Mouse (Mus musculus) intestine, postnatal 0 days (tissue): ENCODE measurements around the gene Acsl1. TPM values are rescaled to one million over a fixed set of nuclear protein-coding genes. Genes with fewer than 3 reads are reported as not detected.

ENCODE experiments used
- ATAC-seq: fragments of 200-750 bp; cut with Nextera tagmentation; 2 replicates; pipeline ENCODE4 v1.8.0; 2017; ENCODE audit warnings: mild to moderate bottlenecking, moderate TSS enrichment, moderate library complexity
- H3K27ac ChIP-seq: fragments of 300-500 bp; sonication (generic); 2 replicates; pipeline ENCODE4 v1.5.1; 2014; ENCODE audit warnings: mild to moderate bottlenecking, low read depth, low read length, moderate library complexity
- H3K27me3 ChIP-seq: fragments of 300-500 bp; sonication (generic); replicated peaks from 2 replicates; pipeline ENCODE4 v1.6.1; 2014; ENCODE audit warnings: low read length, mixed read lengths; ENCODE audit not compliant: control insufficient read depth, insufficient read depth
- H3K36me3 ChIP-seq: fragments of 300-500 bp; sonication (generic); 2 replicates; pipeline ENCODE4 v1.6.1; 2014; ENCODE audit warnings: mild to moderate bottlenecking, moderate library complexity; ENCODE audit not compliant: control insufficient read depth, insufficient read depth
- H3K4me1 ChIP-seq: fragments of 300-500 bp; sonication (generic); replicated peaks from 2 replicates; pipeline ENCODE4 v1.6.1; 2014; ENCODE audit warnings: antibody characterized with exemption, low read length, mixed read lengths; ENCODE audit not compliant: control insufficient read depth, insufficient read depth
- H3K4me2 ChIP-seq: fragments of 300-500 bp; sonication (generic); replicated peaks from 2 replicates; pipeline ENCODE4 v1.6.1; 2014; ENCODE audit warnings: low read depth, mild to moderate bottlenecking, moderate library complexity
- H3K4me3 ChIP-seq: fragments of 300-500 bp; sonication (generic); 2 replicates; pipeline ENCODE4 v1.5.1; 2014; ENCODE audit warnings: low read depth, low read length
- H3K9ac ChIP-seq: fragments of 300-500 bp; sonication (generic); 2 replicates; pipeline ENCODE4 v1.6.1; 2014; ENCODE audit warnings: mild to moderate bottlenecking, low read depth, low read length
- H3K9me3 ChIP-seq: fragments of 300-500 bp; sonication (generic); 2 replicates; pipeline ENCODE4 v1.6.1; 2016; ENCODE audit warnings: mixed run types; ENCODE audit not compliant: control insufficient read depth
- CTCF ChIP-seq: sonication (generic); IDR thresholded peaks from 2 replicates; pipeline ENCODE4 v1.5.1; 2016; ENCODE audit warnings: low read depth, mild to moderate bottlenecking, control low read depth, antibody characterized with exemption, moderate library complexity
- WGBS: fragments of 180-500 bp; shearing (Covaris S2); extraction: QIAGEN DNeasy Blood & Tissue Kit; methylation state at CpG from one replicate; pipeline ENCODE4 v1.1.7; 2014; 5-methylcytosine and 5-hydroxymethylcytosine counted together
- polyA plus RNA-seq: library from polyadenylated mRNA; unstranded; fragments of >200 nt; fragmentation: Nextera tagmentation; extraction: Ambion mirVana; gene quantifications from 2 replicates; pipeline ENCODE4 v1.2.1, GENCODE M21; 2015

Acsl1 gene
- polyA plus RNA-seq, 1 experiment from 2014 or later: 54.0 TPM

GRCm38 (mm10) chr8:46551615-46552440 lies 81.0 kb downstream of the Acsl1 start, which contains the start of gene Cenpu:
Gene Cenpu (plus strand): TSS chr8:46552028.
- Histone ChIP-seq H3K4me2 (peak within 1 kb of the TSS; percentile 75), H3K27ac (no peak within 1 kb of the TSS; the same call in 1 of the 2 replicates), H3K36me3 (0 out of 2 replicates have a peak, but pooled peaks cover 3% of the 10 kb centered on the region), H3K27me3 (no peaks in the 10 kb centered on the region), H3K4me3 (peak within 1 kb of the TSS; percentile 58), H3K4me1 (peaks cover 5% of the 10 kb centered on the region; the same call in 1 of the 2 replicates), H3K9ac (peak within 1 kb of the TSS; percentile 37), H3K9me3 (no peaks in the 10 kb centered on the region)
- peak; percentile 98 for ATAC-seq
- TF ChIP-seq CTCF: 0 out of 2 replicates have a peak, but pooled peaks have one; percentile 2
- 0% methylated on average over 50 of the region's 50 CpGs for WGBS

GRCm38 (mm10) chr8:46552441-46552765 lies 81.6 kb downstream of the Acsl1 start:
- H3K9me3 ChIP-seq: no peaks in the 10 kb centered on the region
- no peaks in the 10 kb centered on the region for H3K27me3 ChIP-seq
- H3K4me3 ChIP-seq: peak overlapping the region; percentile 58
- H3K36me3 ChIP-seq: peaks cover 3% of the 10 kb centered on the region; the same call in 1 of the 2 replicates
- WGBS: 3% methylated on average over 10 of the region's 10 CpGs
- H3K27ac ChIP-seq: no peak overlapping the region
- H3K4me1 ChIP-seq: peaks cover 5% of the 10 kb centered on the region; the same call in 1 of the 2 replicates
- TF ChIP-seq CTCF: no peak
- ATAC-seq: no peak
- H3K4me2 ChIP-seq: peak overlapping the region; percentile 75
- H3K9ac ChIP-seq: peak overlapping the region; percentile 37

GRCm38 (mm10) chr8:46559428-46559827 lies 88.6 kb downstream of the Acsl1 start:
- Histone ChIP-seq H3K36me3 (peaks cover 13% of the 10 kb centered on the region; the same call in 1 of the 2 replicates), H3K4me2 (no peak overlapping the region), H3K4me3 (no peak overlapping the region), H3K27ac (no peak overlapping the region), H3K9ac (no peak overlapping the region), H3K4me1 (no peaks in the 10 kb centered on the region), H3K27me3 (no peaks in the 10 kb centered on the region), H3K9me3 (no peaks in the 10 kb centered on the region)
- no peak for ATAC-seq
- WGBS: 81% methylated on average over 6 of the region's 6 CpGs
- TF ChIP-seq CTCF: peak; percentile 67

DNA sequence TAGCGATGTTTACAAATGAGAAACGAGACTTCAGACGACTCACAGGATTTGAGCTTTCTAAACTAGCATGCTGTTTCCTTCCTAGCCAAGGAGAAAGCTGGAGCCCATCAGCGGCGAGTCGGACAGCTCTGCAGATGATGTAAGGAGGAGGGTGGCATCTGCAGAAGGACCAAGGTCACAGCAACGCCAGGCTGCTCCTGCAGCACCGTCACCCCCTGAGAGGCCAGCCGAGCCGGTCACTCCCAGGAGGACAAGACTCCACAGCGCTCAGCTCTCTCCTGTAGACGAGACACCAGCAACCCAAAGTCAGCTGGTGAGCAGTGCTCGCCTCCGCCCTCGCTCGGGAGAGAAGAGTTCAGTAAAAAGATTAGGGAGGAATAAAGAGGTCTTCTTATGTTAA lies 91.5 kb downstream of the Acsl1 start:
- Histone ChIP-seq H3K36me3 (peaks cover 10% of the 10 kb centered on the region; the same call in 1 of the 2 replicates), H3K27ac (no peak overlapping the region), H3K27me3 (no peaks in the 10 kb centered on the region), H3K4me3 (no peak overlapping the region), H3K9me3 (no peaks in the 10 kb centered on the region), H3K4me1 (no peaks in the 10 kb centered on the region), H3K4me2 (no peak overlapping the region), H3K9ac (no peak overlapping the region)
- WGBS: 88% methylated on average over 16 of the region's 16 CpGs
- TF ChIP-seq CTCF: no peak
- no peak for ATAC-seq

- no peaks in the 10 kb centered on the region; the same call in 1 of the 2 replicates for H3K4me1 ChIP-seq
- no peaks in the 10 kb centered on the region for H3K9me3 ChIP-seq
- H3K36me3 ChIP-seq: no peaks in the 10 kb centered on the region; the same call in 1 of the 2 replicates
- H3K9ac ChIP-seq: no peak overlapping the region
- ATAC-seq: no peak
- no peak for TF ChIP-seq CTCF
- WGBS: 84% methylated on average over 7 of the region's 7 CpGs
- no peaks in the 10 kb centered on the region for H3K27me3 ChIP-seq
- no peak overlapping the region for H3K27ac ChIP-seq
- no peak overlapping the region for H3K4me2 ChIP-seq
- no peak overlapping the region for H3K4me3 ChIP-seq
Observed at GRCm38 (mm10) chr8:46566914-46567529, 96.2 kb downstream of the Acsl1 start.

GRCm38 (mm10) chr8:46567946-46568345 lies 97.1 kb downstream of the Acsl1 start:
- no peak overlapping the region for H3K4me2 ChIP-seq
- TF ChIP-seq CTCF: no peak
- H3K9me3 ChIP-seq: no peaks in the 10 kb centered on the region
- no peak overlapping the region for H3K27ac ChIP-seq
- H3K4me1 ChIP-seq: no peaks in the 10 kb centered on the region; the same call in 1 of the 2 replicates
- no peaks in the 10 kb centered on the region; the same call in 1 of the 2 replicates for H3K36me3 ChIP-seq
- no peak overlapping the region for H3K9ac ChIP-seq
- no peaks in the 10 kb centered on the region for H3K27me3 ChIP-seq
- WGBS: 82% methylated on average over 8 of the region's 8 CpGs
- no peak for ATAC-seq
- no peak overlapping the region for H3K4me3 ChIP-seq
